Mouse (Mus musculus) adrenal gland, postnatal 4 days (tissue): ENCODE data around the gene Rgs17. TPM values are rescaled to one million over a fixed set of nuclear protein-coding genes. Genes with fewer than 3 reads are reported as not detected.

ENCODE experiments used
- DNase-seq, 2 experiments: peaks; one replicate each; pipeline ENCODE4 v3.0.0; 2021 to 2022; ENCODE audit warnings: low spot score in 2 of 2, mixed read lengths in 2 of 2
- total RNA-seq, 2 experiments: library from RNA; stranded (reverse); gene quantifications; 2 replicates each; pipeline ENCODE4 v1.2.3; 2021

The Rgs17 gene
- total RNA-seq, 2 experiments from 2014 or later, result 3.2 to 3.6 TPM

GRCm38 (mm10) chr10:5826336-5827025 lies 95.7 kb downstream of the Rgs17 start:
- no peak for DNase-seq

GRCm38 (mm10) chr10:5824779-5825178 lies 97.4 kb downstream of the Rgs17 start:
- no peak for DNase-seq

DNA sequence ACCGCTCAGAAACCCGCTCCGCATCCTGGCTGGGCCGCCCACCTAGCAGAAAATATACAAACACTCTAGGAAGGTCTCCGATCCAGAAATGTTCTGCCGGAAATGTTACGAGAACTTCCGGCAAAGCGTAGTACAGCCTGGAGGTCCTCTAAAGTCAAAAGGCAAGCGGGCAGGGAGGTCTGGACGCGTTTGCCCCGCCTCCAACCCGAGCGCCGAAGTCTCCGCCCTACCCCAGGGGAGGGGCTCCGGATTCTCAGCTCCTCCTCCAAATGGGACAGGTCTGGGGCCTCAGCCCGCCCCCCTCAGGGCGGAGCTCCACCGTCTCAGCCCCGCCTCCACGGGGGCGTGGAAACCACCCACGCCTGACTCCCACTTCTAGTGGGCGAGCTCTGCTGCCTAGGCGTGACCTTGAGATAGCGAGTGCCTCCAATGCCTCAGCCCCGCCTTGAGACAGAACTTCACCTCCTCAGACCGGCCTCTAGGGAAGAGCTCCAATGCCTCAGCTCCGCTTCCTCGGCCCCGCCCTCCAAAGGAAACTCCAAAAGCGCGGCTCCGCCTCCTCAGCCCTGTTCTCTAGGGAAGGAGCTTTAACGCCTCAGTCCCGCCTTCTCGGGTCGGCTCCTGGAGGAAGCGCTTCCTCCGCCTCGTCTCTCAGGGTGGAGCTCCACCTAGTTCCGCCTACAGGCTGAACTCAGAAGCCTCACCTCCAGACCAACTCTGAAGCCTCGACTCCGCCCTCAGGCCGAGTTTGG lies 98.3 kb downstream of the Rgs17 start, which contains the start of gene Mtrf1l:
Mtrf1l (minus strand) TSS at position 171 of the 752 bp plus-strand sequence.
- DNase-seq, result peak; percentile 86 to 96

GRCm38 (mm10) chr10:5823291-5823739 lies 98.9 kb downstream of the Rgs17 start:
- peak in 1 of 2 experiments; percentile 15 for DNase-seq

DNA sequence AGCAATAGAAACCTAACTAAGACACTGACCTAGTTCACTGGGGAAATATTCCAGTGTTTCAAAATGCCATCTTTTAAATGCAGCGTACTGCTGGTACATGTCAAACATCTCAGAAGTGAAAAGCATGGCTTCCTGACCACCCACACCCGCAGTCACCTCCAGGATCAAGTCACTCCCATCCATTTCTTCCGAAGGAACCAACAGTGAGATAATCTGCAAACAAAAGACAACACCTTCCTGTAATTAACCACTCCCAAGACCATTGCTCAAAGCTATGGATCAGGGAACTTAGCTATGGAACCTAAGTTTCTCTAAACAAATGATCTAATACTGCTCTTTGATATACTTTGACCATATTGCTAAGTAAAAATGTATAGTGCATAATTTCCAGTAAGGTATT lies 103.4 kb downstream of the Rgs17 start:
- no peak for DNase-seq

GRCm38 (mm10) chr10:5815968-5816367 lies 106.2 kb downstream of the Rgs17 start:
- no peak for DNase-seq

- DNase-seq, result no peak
Observed at GRCm38 (mm10) chr10:5813724-5814123, 108.5 kb downstream of the Rgs17 start.

DNA sequence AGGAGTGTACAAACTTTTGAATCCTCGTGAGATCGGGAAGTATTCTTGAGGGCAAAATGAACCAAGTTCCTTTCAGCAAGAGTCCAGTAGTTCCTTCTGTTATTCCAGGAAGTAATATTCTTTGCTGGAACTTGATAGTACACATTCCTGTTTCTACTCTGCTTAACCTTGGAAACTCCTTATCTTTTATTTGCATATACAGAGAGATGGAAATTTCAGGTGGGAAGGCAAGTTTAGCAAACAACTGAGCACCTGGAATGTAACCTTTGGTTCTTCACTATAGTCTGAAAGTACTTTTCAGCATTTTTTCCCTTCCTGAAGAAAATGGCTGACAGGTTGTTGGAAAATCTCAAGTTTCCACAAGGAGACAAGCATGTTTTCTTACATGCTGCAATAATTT lies 114.5 kb downstream of the Rgs17 start:
- DNase-seq, result no peak

DNA sequence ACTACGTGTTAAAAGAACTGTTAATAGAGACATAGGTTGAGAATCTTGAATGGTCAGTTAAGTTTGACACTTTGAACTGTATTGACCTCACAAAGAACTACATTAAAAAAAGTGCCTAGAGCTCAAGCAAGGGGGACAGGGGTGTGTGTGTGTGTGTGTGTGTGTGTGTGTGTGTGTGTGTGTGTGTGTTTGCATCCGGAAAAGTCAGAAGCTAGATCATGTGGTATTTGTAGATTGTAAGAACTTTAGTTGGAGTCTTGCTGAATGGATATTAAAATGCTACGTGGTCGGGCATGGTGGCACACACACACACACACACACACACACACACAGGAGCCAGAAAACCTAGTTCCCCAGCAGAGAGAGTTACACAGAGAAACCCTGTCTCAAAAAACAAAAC lies 115.2 kb downstream of the Rgs17 start:
- DNase-seq, result no peak

GRCm38 (mm10) chr10:5806416-5806815 lies 115.8 kb downstream of the Rgs17 start:
- no peak for DNase-seq

GRCm38 (mm10) chr10:5805731-5806307 lies 116.4 kb downstream of the Rgs17 start:
- DNase-seq, result peak; percentile 88 to 93

DNA sequence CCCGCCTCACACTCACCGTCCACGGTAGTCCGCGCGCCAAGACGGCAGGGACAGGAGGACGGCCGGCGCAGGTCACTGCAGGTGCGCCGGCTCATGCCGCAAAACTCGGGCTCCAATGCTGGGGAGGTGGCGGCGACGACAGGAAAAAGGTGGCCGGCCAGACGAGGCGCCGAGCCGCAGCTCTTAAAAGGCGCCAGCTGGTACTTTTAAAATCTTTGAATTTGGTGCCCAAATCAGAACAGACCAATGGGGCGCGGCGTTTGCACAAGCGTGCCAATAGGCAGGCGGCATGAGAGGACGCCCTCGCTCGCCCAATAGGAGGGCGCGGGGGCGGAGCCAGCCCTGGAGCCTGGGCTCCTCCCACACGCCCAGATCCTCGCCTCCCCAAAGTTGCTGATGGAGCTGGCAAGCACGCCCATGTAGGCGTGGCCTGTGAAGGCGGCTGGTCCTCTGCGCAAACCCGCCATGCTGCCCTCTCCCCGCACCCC lies 116.9 kb downstream of the Rgs17 start, which contains the start of gene Fbxo5:
Fbxo5 (minus strand) TSS at position 358 of the 488 bp plus-strand sequence.
- peak; percentile 87 to 93 for DNase-seq

DNA sequence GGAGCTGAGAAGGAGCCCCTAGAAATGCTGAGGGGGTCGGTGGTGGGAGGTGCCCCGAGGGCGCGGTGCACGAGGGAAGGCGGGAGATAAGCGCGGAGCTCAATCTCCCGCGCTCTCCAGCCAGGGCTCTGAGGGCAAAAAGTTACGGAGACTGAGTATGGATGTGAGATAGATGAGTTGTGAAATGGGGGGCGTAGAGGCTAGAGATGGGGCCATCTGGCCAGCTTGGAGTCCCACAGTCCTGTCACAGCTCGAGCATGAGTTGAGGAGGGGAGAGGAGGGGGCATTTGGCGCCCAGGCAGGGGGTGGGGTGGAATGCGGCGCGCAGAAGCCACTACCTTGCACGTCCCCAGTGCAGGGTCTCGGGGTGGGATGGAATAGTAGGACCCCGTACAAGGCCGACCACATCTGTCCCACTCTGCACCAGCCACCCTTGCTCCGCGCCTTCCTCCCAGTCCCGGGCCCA lies 117.5 kb downstream of the Rgs17 start:
- DNase-seq, result no peak

DNA sequence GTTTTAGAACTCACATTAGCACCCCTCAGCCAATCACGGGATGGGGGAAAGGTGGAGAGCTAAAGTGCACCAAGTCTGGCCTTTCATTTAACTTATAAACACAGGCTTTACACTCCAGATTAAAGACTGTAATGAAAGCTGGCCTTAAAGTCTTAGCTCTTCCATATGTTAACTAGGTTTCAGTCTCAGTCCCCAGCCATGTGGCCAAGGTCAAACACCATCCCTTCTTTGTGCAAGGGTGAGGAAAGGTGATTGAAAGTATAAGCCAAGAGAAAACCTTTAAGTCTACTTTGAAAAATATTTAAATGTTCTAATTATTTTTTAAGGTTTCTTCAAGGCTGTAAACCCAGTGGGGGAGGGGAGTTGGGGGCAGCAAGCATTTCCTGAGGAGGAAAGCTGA lies 118.5 kb downstream of the Rgs17 start:
- DNase-seq, result no peak

DNA sequence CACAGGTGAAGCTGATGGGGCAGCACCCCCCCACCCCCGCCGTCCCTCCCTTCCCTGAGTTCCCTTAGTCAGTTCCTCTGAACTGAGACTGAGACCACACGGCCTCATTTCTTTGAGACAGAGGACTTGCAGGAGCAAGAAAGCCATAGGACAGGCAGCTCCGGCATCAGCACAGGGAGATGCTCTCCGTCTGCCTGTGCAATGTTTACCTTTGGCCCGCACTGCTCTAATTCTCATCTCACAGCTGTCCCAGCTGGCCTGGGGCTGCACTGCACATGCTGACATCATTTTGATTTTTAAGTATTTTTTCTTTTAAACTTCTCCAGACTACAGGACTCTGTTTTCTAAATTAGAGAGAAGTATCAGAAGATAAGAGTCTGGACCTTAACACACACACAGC lies 119.3 kb downstream of the Rgs17 start:
- DNase-seq, result no peak

DNA sequence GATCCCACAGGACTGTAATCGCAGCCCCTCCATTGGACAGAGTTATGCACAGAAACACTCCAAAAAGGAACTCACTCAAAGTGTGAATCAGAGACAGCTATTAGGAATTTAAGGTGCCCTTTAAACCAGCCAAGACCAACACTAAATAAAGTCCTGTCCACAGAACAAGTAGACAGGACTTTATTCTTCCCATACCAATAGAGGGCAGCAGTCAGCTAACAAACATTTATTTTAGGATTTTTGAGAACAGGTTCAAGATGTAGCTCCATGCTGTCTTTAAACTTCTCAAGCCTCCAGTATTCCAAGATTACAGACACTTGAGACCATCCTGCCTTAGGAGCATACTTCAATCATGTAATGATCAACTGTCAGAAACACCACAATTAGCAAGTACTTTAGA lies 121.7 kb downstream of the Rgs17 start:
- no peak for DNase-seq

GRCm38 (mm10) chr10:5798069-5798468 lies 124.1 kb downstream of the Rgs17 start:
- DNase-seq, result no peak

DNA sequence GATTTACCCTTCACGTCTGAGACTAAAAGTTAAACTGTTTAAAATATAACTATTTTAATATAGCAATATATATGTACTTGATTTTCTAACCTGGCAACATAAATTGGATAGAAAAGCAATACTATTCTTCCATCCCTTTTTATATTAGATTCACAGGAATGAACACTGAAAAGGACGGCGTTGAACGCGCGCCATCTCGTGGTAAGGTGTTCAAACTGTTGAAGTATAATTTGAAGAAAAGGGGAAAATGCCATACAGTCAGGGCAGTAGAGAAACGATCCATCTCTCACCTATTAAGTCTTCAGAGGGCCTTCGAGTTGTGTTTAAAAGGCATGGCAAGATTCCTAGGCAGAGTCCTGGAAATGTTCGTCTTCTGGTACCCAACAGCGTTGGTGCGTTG lies 131.5 kb downstream of the Rgs17 start:
- peak in 1 of 2 experiments; percentile 12 for DNase-seq

DNA sequence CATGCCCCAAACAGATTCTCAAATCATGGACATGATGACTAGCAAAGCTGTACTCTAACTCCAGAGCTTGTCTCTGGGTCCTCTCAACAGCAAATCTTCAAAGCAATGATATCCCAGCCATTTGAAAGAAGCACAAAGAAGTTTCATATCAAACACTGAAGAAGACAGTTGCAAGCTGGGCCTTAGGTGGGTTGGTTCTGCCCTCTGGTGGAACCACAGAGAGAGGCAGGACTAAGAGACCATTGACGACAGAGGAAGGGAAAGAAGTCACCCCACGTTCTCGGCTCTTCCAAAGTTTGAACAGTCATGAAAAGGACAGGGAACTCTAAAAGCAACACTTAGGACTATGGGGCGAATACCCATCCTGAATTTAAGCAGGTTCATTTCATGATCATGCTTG lies 135.3 kb downstream of the Rgs17 start:
- DNase-seq, result no peak
